Comparison of ENCODE assay signal across 37 mouse cellular contexts in genomic region chr19:43743401-43743800, GRCm38 (mm10). TPM values are rescaled to one million over a fixed set of nuclear protein-coding genes. Genes with fewer than 3 reads are reported as not detected.
"Had no signal": no experiment of that assay in that cellular context is flagged by ENCODE, and none has a peak within 500 bp of the region (broad histone marks: within the 10 kb centered on the region; RNA-seq: fewer than 3 reads in every experiment).

No protein-coding gene starts in this region.

- H3K27me3 ChIP-seq: heart, embryonic 12.5 days; heart, embryonic 13.5 days; heart, embryonic 15.5 days; hindbrain, embryonic 12.5 days; hindbrain, embryonic 13.5 days; hindbrain, embryonic 15.5 days; kidney, embryonic 15.5 days had no signal

- H3K4me2 ChIP-seq: heart, embryonic 11.5 days; heart, embryonic 12.5 days; heart, embryonic 13.5 days; heart, embryonic 15.5 days; hindbrain, embryonic 12.5 days; hindbrain, embryonic 13.5 days; hindbrain, embryonic 14.5 days; hindbrain, embryonic 15.5 days; kidney, embryonic 15.5 days had no signal

- H3K4me3 ChIP-seq: heart, embryonic 10.5 days; heart, embryonic 12.5 days; heart, embryonic 13.5 days; heart, embryonic 15.5 days; hindbrain, embryonic 10.5 days; hindbrain, embryonic 12.5 days; hindbrain, embryonic 13.5 days; hindbrain, embryonic 15.5 days; kidney, embryonic 15.5 days; layer of hippocampus, adult 2 months; left cerebral cortex, adult 2 months had no signal

- H3K27ac ChIP-seq: heart, embryonic 10.5 days; heart, embryonic 13.5 days; heart, embryonic 15.5 days; hindbrain, embryonic 10.5 days; hindbrain, embryonic 12.5 days; hindbrain, embryonic 13.5 days; hindbrain, embryonic 14.5 days; hindbrain, embryonic 15.5 days; hindbrain, postnatal 0 days; kidney, embryonic 15.5 days; kidney, postnatal 0 days; layer of hippocampus, adult 2 months; left cerebral cortex, adult 2 months had no signal

- H3K4me1 ChIP-seq: heart, embryonic 10.5 days; heart, embryonic 15.5 days; hindbrain, embryonic 10.5 days; hindbrain, embryonic 12.5 days; hindbrain, embryonic 13.5 days; hindbrain, embryonic 15.5 days; kidney, embryonic 15.5 days had no signal

- H3K9ac ChIP-seq: heart, embryonic 12.5 days; heart, embryonic 13.5 days; heart, embryonic 15.5 days; hindbrain, embryonic 12.5 days; hindbrain, embryonic 13.5 days; hindbrain, embryonic 14.5 days; hindbrain, embryonic 15.5 days; kidney, embryonic 15.5 days had no signal

- ATAC-seq: hindbrain, embryonic 16.5 days; hindbrain, postnatal 0 days; inflammation-experienced regulatory T-cells, adult 6 months; intestine, embryonic 16.5 days; intestine, postnatal 0 days had no signal

- H3K9me3 ChIP-seq: heart, embryonic 10.5 days; heart, embryonic 12.5 days; heart, embryonic 13.5 days; heart, embryonic 15.5 days; hindbrain, embryonic 10.5 days; hindbrain, embryonic 12.5 days; hindbrain, embryonic 13.5 days; hindbrain, embryonic 15.5 days; kidney, embryonic 15.5 days had no signal

- DNase-seq: heart, postnatal 10 days; heart, postnatal 14 days; heart, postnatal 36 days; kidney, adult 11 months; kidney, adult 18-20 months; kidney, adult 2 months; kidney, adult 8-10 months; kidney, adult 9 months; kidney, postnatal 10 days; kidney, postnatal 14 days; kidney, postnatal 25 days; kidney, postnatal 36 days; kidney, postnatal 4 days; layer of hippocampus, adult 9-11 months; layer of hippocampus, postnatal 36 days had no signal

RNA-seq across cellular contexts. Expression of gene Abcc2, which starts 38.6 kb away (rescaled TPM):
- total RNA-seq: heart, postnatal 10 days; heart, postnatal 14 days; heart, postnatal 25 days; heart, postnatal 36 days; hematopoietic stem cell, adult 5-6 weeks; layer of hippocampus, adult 2 months; layer of hippocampus, postnatal 36 days had no signal
- polyA plus RNA-seq: heart, embryonic 13.5 days; heart, postnatal 0 days; hindbrain, embryonic 10.5 days; hindbrain, embryonic 12.5 days; inflammation-experienced regulatory T-cells, adult 6 months had no signal
